Mouse (Mus musculus) liver, embryonic 12.5 days (tissue): ENCODE data around the gene Hdac9. TPM values are rescaled to one million over a fixed set of nuclear protein-coding genes. Genes with fewer than 3 reads are reported as not detected.
"Not testable (repeated sequence)": the region's sequence is repeated elsewhere in the genome, so short reads cannot be mapped to it uniquely, and the experiment has no call there.

Source experiments
- ATAC-seq: fragments of 200-750 bp; cut with Nextera tagmentation; 2 replicates; pipeline ENCODE4 v1.8.0; 2017; ENCODE audit warnings: moderate number of reproducible peaks, mild to moderate bottlenecking, moderate library complexity
- H3K27ac ChIP-seq: fragments of 300-500 bp; sonication (generic); 2 replicates; pipeline ENCODE4 v1.5.1; 2016; ENCODE audit warnings: mild to moderate bottlenecking
- H3K27me3 ChIP-seq: fragments of 300-500 bp; sonication (generic); replicated peaks from 2 replicates; pipeline ENCODE4 v1.6.1; 2016; ENCODE audit warnings: mild to moderate bottlenecking, moderate library complexity
- H3K36me3 ChIP-seq: fragments of 300-500 bp; sonication (generic); 2 replicates; pipeline ENCODE4 v1.6.1; 2016; ENCODE audit warnings: mild to moderate bottlenecking, moderate library complexity
- H3K4me1 ChIP-seq: fragments of 300-500 bp; sonication (generic); 2 replicates; pipeline ENCODE4 v1.6.1; 2016
- H3K4me2 ChIP-seq: fragments of 300-500 bp; sonication (generic); 2 replicates; pipeline ENCODE4 v1.6.1; 2016; ENCODE audit warnings: mild to moderate bottlenecking, moderate library complexity
- H3K4me3 ChIP-seq: fragments of 300-500 bp; sonication (generic); 2 replicates; pipeline ENCODE4 v1.5.1; 2016; ENCODE audit warnings: mild to moderate bottlenecking, moderate library complexity
- H3K9ac ChIP-seq: fragments of 300-500 bp; sonication (generic); 2 replicates; pipeline ENCODE4 v1.6.1; 2016; ENCODE audit warnings: mild to moderate bottlenecking, moderate library complexity
- H3K9me3 ChIP-seq: fragments of 300-500 bp; sonication (generic); replicated peaks from 2 replicates; pipeline ENCODE4 v1.6.1; 2016; ENCODE audit warnings: mild to moderate bottlenecking, moderate library complexity
- whole genome bisulfite sequencing: fragments of 180-500 bp; shearing (Covaris S2); methylation state at CpG from one replicate; pipeline ENCODE4 v1.1.7; 2016; ENCODE audit not compliant: insufficient replicate concordance; 5-methylcytosine and 5-hydroxymethylcytosine counted together
- polyA plus RNA-seq: library from polyadenylated mRNA; unstranded; fragments of >200 nt; fragmentation: Nextera tagmentation; extraction: Ambion mirVana; gene quantifications from 2 replicates; pipeline ENCODE4 v1.2.1, GENCODE M21; 2016

Hdac9 gene
- polyA plus RNA-seq, 1 experiment from 2014 or later, result 1.5 TPM

DNA sequence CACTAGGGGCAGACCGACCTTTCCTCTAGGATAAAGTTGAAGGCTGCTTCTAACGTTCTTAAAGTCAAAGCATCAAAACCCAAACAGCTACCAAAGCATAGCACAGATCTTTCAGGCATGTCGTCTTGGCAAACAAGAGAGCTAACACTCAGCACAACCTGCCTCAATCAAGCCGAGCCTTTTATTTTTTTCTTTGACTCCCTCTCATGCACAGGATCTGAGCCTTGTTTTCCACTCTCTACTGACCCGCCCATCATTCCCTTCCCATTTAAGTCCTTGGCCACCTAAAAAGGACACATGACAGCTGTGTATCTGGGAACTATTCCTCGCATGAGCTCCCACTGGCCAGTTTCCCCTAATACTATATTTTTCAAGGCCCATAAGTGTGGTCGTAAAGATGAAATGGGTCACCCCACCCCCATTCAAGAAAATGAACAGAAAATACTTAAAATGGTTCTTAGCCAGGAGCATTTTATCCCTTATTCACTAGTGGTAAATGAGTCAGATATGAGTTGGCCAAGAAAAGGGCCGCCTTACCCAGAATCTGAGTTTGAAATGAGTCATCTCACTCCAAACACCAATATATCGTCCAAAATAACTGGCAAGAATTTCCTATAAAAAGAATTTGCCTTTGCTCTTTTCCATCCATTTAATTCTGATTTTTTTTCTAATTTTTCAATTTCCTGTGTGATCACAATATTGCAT, 840.9 kb downstream of the Hdac9 start:
- H3K9ac ChIP-seq, result no peak overlapping the region
- 65% methylated on average over 9 of the region's 9 CpGs for WGBS
- no peak for ATAC-seq
- H3K4me3 ChIP-seq, result no peak overlapping the region
- no peaks in the 10 kb centered on the region for H3K9me3 ChIP-seq
- no peaks in the 10 kb centered on the region for H3K4me1 ChIP-seq
- H3K27ac ChIP-seq, result no peak overlapping the region
- no peaks in the 10 kb centered on the region for H3K36me3 ChIP-seq
- no peak overlapping the region for H3K4me2 ChIP-seq
- no peaks in the 10 kb centered on the region for H3K27me3 ChIP-seq

GRCm38 (mm10) chr12:34052508-34052907, 864.4 kb downstream of the Hdac9 start:
- H3K4me3 ChIP-seq, result no peak overlapping the region
- H3K9ac ChIP-seq, result no peak overlapping the region
- H3K27me3 ChIP-seq, result no peaks in the 10 kb centered on the region
- no peak overlapping the region for H3K27ac ChIP-seq
- H3K9me3 ChIP-seq, result no peaks in the 10 kb centered on the region
- WGBS, result 83% methylated on average over 5 of the region's 5 CpGs
- no peak for ATAC-seq
- no peaks in the 10 kb centered on the region for H3K4me1 ChIP-seq
- no peak overlapping the region for H3K4me2 ChIP-seq
- H3K36me3 ChIP-seq, result no peaks in the 10 kb centered on the region

GRCm38 (mm10) chr12:34052036-34052435, 864.9 kb downstream of the Hdac9 start:
- Histone ChIP-seq H3K27ac (no peak overlapping the region), H3K9ac (no peak overlapping the region), H3K27me3 (no peaks in the 10 kb centered on the region), H3K9me3 (no peaks in the 10 kb centered on the region), H3K4me3 (no peak overlapping the region), H3K36me3 (no peaks in the 10 kb centered on the region), H3K4me2 (no peak overlapping the region), H3K4me1 (no peaks in the 10 kb centered on the region)
- ATAC-seq, result no peak
- WGBS, result 54% methylated on average over 3 of the region's 3 CpGs

DNA sequence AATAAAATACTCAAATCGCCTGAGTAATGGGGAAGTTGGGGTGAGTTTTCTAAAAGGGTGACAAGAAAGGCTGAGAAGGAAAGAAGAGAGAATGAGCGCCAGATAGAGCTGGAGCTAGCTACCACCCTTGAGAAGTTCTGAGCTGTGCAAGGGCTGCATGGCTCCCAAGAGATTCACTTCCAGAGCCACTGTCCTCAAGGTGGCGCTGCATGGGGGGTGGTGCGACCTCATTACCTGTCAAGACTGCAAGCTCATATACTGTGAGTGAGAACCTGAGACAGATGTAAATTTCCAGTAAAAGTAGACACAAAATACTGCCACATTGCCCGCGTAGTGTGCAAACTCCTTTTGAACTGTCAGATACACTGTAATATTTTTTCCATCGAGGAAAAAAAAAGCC, 865.8 kb downstream of the Hdac9 start:
- no peak overlapping the region for H3K4me2 ChIP-seq
- H3K4me3 ChIP-seq, result no peak overlapping the region
- no peak for ATAC-seq
- WGBS, result 43% methylated on average over 7 of the region's 7 CpGs
- no peaks in the 10 kb centered on the region for H3K9me3 ChIP-seq
- no peak overlapping the region for H3K27ac ChIP-seq
- H3K27me3 ChIP-seq, result no peaks in the 10 kb centered on the region
- H3K36me3 ChIP-seq, result no peaks in the 10 kb centered on the region
- no peak overlapping the region for H3K9ac ChIP-seq
- H3K4me1 ChIP-seq, result no peaks in the 10 kb centered on the region

GRCm38 (mm10) chr12:34040949-34041348, 875.9 kb downstream of the Hdac9 start:
- 63% methylated on average over 6 of the region's 6 CpGs for WGBS
- no peak overlapping the region for H3K27ac ChIP-seq
- H3K27me3 ChIP-seq, result no peaks in the 10 kb centered on the region
- no peaks in the 10 kb centered on the region for H3K9me3 ChIP-seq
- ATAC-seq, result no peak
- H3K4me1 ChIP-seq, result no peaks in the 10 kb centered on the region
- H3K4me3 ChIP-seq, result no peak overlapping the region
- H3K36me3 ChIP-seq, result no peaks in the 10 kb centered on the region
- H3K9ac ChIP-seq, result no peak overlapping the region
- no peak overlapping the region for H3K4me2 ChIP-seq

- WGBS, result 72% methylated on average over 7 of the region's 7 CpGs
- Histone ChIP-seq H3K36me3 (no peaks in the 10 kb centered on the region), H3K9ac (no peak overlapping the region), H3K9me3 (no peaks in the 10 kb centered on the region), H3K27ac (no peak overlapping the region), H3K4me3 (no peak overlapping the region), H3K4me1 (no peaks in the 10 kb centered on the region), H3K27me3 (no peaks in the 10 kb centered on the region), H3K4me2 (no peak overlapping the region)
- ATAC-seq, result no peak
These were observed 876.8 kb downstream of the Hdac9 start for GRCm38 (mm10) chr12:34040061-34040460.

DNA sequence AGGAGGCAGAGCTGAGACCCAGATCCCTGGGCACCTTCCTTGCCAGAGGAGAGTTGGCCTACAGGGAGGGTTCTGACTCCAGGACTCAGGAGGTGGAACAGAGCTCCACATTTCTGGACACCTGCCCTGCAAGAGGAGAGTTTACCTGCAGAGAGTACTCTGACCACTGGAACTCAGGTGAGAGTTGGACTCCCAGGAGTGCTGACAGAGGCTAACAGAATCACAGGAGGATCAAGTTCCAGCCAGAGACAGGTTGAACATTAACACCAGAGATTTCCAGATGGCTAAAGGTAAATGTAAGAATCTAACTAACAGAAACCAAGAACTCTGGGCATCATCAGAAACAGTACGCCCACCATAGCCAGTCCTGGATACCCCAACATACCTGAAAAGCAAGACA, 907.1 kb downstream of the Hdac9 start:
- H3K36me3 ChIP-seq, ATAC-seq, H3K4me3 ChIP-seq, H3K4me1 ChIP-seq, H3K4me2 ChIP-seq, H3K27me3 ChIP-seq, H3K9me3 ChIP-seq, H3K9ac ChIP-seq, H3K27ac ChIP-seq: not testable (repeated sequence)
- 69% methylated on average over 1 of the region's 1 CpGs for WGBS

Other genes starting within 250 kb of the Hdac9 start
- gene Prps1l1, start 67.7 kb upstream of the Hdac9 start, polyA plus RNA-seq, result 0.14 TPM in 1 of 2 replicates, not detected in the other
- 8.4 and 10.3 TPM in 2 replicates for gene Snx13, start 130.1 kb upstream of the Hdac9 start, polyA plus RNA-seq